Mouse (Mus musculus) megakaryocyte, embryonic 14.5 days (primary cell): ENCODE results near the gene Nrxn1.

Source experiments
- FLI1 ChIP-seq: IDR thresholded peaks from 2 replicates; pipeline ENCODE4 v1.6.1; 2012; ENCODE audit warnings: low read length, inconsistent platforms, mixed read lengths
- GATA1 ChIP-seq: IDR thresholded peaks from 3 replicates; pipeline ENCODE4 v1.6.1; 2012; ENCODE audit warnings: mixed read lengths, low read length, inconsistent platforms, borderline replicate concordance

GRCm38 (mm10) chr17:91088991-91089390 lies 3.9 kb downstream of the Nrxn1 start:
- TF ChIP-seq GATA1 (no peak), FLI1 (no peak)
